Mouse (Mus musculus): ENCODE measurements around the gene Kcnh3. TPM values are rescaled to one million over a fixed set of nuclear protein-coding genes. Genes with fewer than 3 reads are reported as not detected.

The Kcnh3 gene
- polyA plus RNA-seq, 1 experiment from 2014 or later, result 0.44 TPM

- WGBS, result 84% methylated on average over 11 of the region's 11 CpGs
- ATAC-seq (ENCODE audit: insufficient read depth, low FRiP score, low TSS enrichment), result no peak
- DNase-seq (ENCODE audit: low spot score), result no peak
- no peak overlapping the region for H3K4me2 ChIP-seq (ENCODE audit: low read depth)
- no peak overlapping the region for H3K27ac ChIP-seq (ENCODE audit: low read depth, low read length)
- no peak overlapping the region for H3K4me3 ChIP-seq (ENCODE audit: low read depth, low read length)
- H3K4me1 ChIP-seq (ENCODE audit: control insufficient read depth, insufficient read depth, low read length), result no peaks in the 10 kb centered on the region
- H3K9me3 ChIP-seq (ENCODE audit: control insufficient read depth, low read length), result no peaks in the 10 kb centered on the region
- H3K36me3 ChIP-seq (ENCODE audit: control insufficient read depth, insufficient read depth, low read length), result peaks cover 5% of the 10 kb centered on the region
- H3K9ac ChIP-seq (ENCODE audit: low read length), result no peak overlapping the region
- peaks cover 3% of the 10 kb centered on the region; the same call in 1 of the 2 replicates for H3K27me3 ChIP-seq (ENCODE audit: control insufficient read depth, insufficient read depth, low read length)
Observed at GRCm38 (mm10) chr15:99215741-99216463, 8.8 kb upstream of the Kcnh3 start.

GRCm38 (mm10) chr15:99217630-99218029 lies 7.0 kb upstream of the Kcnh3 start:
- H3K4me2 ChIP-seq (ENCODE audit: low read depth), result no peak overlapping the region
- no peaks in the 10 kb centered on the region; the same call in 1 of the 2 replicates for H3K36me3 ChIP-seq (ENCODE audit: control insufficient read depth, insufficient read depth, low read length)
- 92% methylated on average over 4 of the region's 4 CpGs for WGBS
- no peak overlapping the region for H3K27ac ChIP-seq (ENCODE audit: low read depth, low read length)
- H3K4me3 ChIP-seq (ENCODE audit: low read depth, low read length), result no peak overlapping the region
- H3K4me1 ChIP-seq (ENCODE audit: control insufficient read depth, insufficient read depth, low read length), result no peaks in the 10 kb centered on the region; the same call in 1 of the 2 replicates
- H3K27me3 ChIP-seq (ENCODE audit: control insufficient read depth, insufficient read depth, low read length), result peaks cover 20% of the 10 kb centered on the region
- DNase-seq (ENCODE audit: low spot score) (no peak), ATAC-seq (ENCODE audit: insufficient read depth, low FRiP score, low TSS enrichment) (no peak)
- no peaks in the 10 kb centered on the region for H3K9me3 ChIP-seq (ENCODE audit: control insufficient read depth, low read length)
- H3K9ac ChIP-seq (ENCODE audit: low read length), result no peak overlapping the region

DNA sequence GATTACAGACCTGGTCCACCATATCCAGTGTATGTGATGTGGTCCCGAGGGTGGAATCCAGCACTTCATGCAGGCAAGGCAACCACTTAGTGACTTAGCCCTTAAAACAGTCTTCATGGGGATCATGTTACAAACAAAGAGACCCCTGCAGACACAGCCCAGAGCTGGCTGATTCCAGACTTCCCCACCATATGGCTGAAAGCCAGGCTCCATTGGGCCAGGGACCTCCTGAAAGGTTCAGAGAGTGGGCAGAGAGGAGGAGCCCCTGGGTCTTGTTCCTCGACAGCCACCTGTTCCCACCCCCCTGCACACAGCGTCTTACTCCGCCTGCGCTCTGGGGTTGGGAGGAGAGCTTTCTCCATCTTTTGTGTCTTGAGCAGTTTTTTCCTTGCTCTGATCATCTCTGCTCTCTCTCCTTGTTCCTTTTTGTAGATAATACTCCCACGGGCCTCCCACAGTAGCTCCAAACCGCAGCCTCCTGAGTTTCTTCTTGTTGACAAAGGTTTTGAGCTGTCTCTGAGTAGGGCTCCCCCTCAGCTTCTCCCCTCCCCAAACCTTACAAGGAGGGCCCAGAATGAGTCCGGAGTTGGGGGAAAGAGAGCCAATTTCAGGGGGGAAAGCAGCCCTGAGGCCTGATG lies 3.2 kb upstream of the Kcnh3 start:
- H3K27me3 ChIP-seq (ENCODE audit: control insufficient read depth, insufficient read depth, low read length), result peaks cover 58% of the 10 kb centered on the region
- no peak for ATAC-seq (ENCODE audit: insufficient read depth, low FRiP score, low TSS enrichment)

GRCm38 (mm10) chr15:99222794-99223584 lies 1.7 kb upstream of the Kcnh3 start:
- H3K4me1 ChIP-seq (ENCODE audit: control insufficient read depth, insufficient read depth, low read length), result peaks cover 11% of the 10 kb centered on the region
- H3K36me3 ChIP-seq (ENCODE audit: control insufficient read depth, insufficient read depth, low read length), result no peaks in the 10 kb centered on the region
- WGBS, result 7% methylated on average over 18 of the region's 18 CpGs
- H3K9me3 ChIP-seq (ENCODE audit: control insufficient read depth, low read length), result no peaks in the 10 kb centered on the region
- H3K4me3 ChIP-seq (ENCODE audit: low read depth, low read length), result peak overlapping the region; percentile 29
- no peak overlapping the region for H3K9ac ChIP-seq (ENCODE audit: low read length)
- H3K27ac ChIP-seq (ENCODE audit: low read depth, low read length), result no peak overlapping the region
- ATAC-seq (ENCODE audit: insufficient read depth, low FRiP score, low TSS enrichment) (no peak), DNase-seq (ENCODE audit: low spot score) (peak; percentile 19)
- H3K27me3 ChIP-seq (ENCODE audit: control insufficient read depth, insufficient read depth, low read length), result peaks cover 73% of the 10 kb centered on the region
- peak overlapping the region; percentile 43 for H3K4me2 ChIP-seq (ENCODE audit: low read depth)

More for the DNA sequence above, 3.2 kb upstream of the Kcnh3 start:
- H3K9me3 ChIP-seq (ENCODE audit: control insufficient read depth, low read length), result no peaks in the 10 kb centered on the region
- H3K9ac ChIP-seq (ENCODE audit: low read length), result no peak overlapping the region
- DNase-seq (ENCODE audit: low spot score), result peak; percentile 42
- H3K4me3 ChIP-seq (ENCODE audit: low read depth, low read length), result no peak overlapping the region
- peaks cover 11% of the 10 kb centered on the region for H3K4me1 ChIP-seq (ENCODE audit: control insufficient read depth, insufficient read depth, low read length)
- 10% methylated on average over 8 of the region's 8 CpGs for WGBS
- no peak overlapping the region for H3K27ac ChIP-seq (ENCODE audit: low read depth, low read length)
- no peaks in the 10 kb centered on the region for H3K36me3 ChIP-seq (ENCODE audit: control insufficient read depth, insufficient read depth, low read length)
- no peak overlapping the region for H3K4me2 ChIP-seq (ENCODE audit: low read depth)

DNA sequence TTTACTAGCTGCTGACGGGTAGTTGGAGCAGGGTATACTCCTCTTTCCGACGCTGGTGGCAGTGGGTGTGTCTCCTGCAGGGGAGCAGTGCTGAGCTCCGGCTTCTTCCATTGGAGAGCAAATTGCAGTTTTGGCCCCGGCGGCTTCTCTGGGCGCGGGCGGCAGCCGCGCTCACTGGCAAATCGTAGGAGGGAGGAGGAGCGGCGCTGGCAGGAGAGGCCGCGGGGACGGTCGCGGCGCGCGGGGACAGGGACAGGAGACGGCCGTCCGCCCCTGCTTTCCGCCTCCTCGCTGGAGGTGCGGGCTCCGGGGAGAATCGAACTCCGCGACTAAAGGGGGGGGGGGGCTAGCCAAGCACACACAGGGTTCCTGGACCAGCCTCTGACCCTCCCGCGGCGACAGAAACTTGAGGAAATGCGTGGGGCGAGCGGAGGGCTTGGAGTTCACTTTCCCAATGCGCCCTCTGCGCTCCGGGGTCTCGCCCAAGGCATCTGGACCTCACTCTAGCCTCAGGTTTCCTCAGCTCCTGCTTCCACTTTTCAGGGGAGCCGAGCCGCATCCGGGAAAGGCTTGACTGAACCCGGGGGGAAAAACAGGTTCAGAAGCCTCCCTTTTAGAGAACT lies 965 bp upstream of the Kcnh3 start:
- ATAC-seq (ENCODE audit: insufficient read depth, low FRiP score, low TSS enrichment), result no peak
- Histone ChIP-seq H3K36me3 (ENCODE audit: control insufficient read depth, insufficient read depth, low read length) (no peaks in the 10 kb centered on the region), H3K9ac (ENCODE audit: low read length) (no peak overlapping the region), H3K9me3 (ENCODE audit: control insufficient read depth, low read length) (no peaks in the 10 kb centered on the region), H3K4me2 (ENCODE audit: low read depth) (peak overlapping the region; percentile 43), H3K27me3 (ENCODE audit: control insufficient read depth, insufficient read depth, low read length) (peaks cover 80% of the 10 kb centered on the region), H3K4me1 (ENCODE audit: control insufficient read depth, insufficient read depth, low read length) (peaks cover 11% of the 10 kb centered on the region), H3K4me3 (ENCODE audit: low read depth, low read length) (peak overlapping the region; percentile 29), H3K27ac (ENCODE audit: low read depth, low read length) (no peak overlapping the region)
- under 1% methylated on average over 40 of the region's 46 CpGs for WGBS
- peak; percentile 53 for DNase-seq (ENCODE audit: low spot score)

DNA sequence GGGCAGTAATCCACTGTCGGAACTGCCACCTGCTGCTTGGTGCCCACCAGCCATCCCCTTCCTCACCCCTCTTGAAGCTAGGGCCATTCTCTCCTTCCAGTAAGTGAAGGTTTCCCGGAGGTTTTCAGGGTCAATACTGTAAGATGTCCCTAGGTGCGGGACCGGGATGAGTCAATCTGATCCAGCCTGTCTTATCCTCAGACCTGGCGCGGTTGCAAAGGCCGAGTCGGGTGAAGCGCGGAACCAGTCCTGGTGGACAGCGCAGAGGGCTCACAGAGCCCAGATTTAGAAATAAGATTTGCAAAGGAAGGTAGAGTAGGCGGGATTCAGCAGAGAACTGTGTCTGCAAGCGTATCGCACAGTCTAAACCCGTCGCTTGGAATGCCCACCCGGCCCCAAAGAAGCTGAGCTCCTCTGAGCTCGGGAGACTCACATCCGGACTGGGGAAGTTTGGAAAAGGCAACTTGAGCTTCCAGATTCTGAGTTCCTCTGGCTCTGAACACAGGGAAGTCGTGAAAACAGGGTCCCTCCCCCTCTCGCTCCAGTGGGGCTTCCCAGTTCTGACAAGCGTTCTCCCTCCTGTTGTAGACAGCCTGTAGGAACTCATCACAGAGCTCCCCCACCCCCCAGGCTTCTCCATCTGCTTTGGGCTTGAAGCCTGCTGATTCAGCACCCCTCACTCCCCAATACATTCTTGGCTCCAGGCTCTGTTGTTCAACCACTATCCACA lies 585 bp downstream of the Kcnh3 start:
- H3K9ac ChIP-seq (ENCODE audit: low read length), result no peak overlapping the region
- peaks cover 11% of the 10 kb centered on the region for H3K4me1 ChIP-seq (ENCODE audit: control insufficient read depth, insufficient read depth, low read length)
- H3K4me2 ChIP-seq (ENCODE audit: low read depth), result no peak overlapping the region; the same call in 1 of the 2 replicates
- DNase-seq (ENCODE audit: low spot score) (no peak), ATAC-seq (ENCODE audit: insufficient read depth, low FRiP score, low TSS enrichment) (no peak)
- no peak overlapping the region for H3K27ac ChIP-seq (ENCODE audit: low read depth, low read length)
- WGBS, result under 1% methylated on average over 22 of the region's 22 CpGs
- H3K36me3 ChIP-seq (ENCODE audit: control insufficient read depth, insufficient read depth, low read length), result no peaks in the 10 kb centered on the region
- H3K9me3 ChIP-seq (ENCODE audit: control insufficient read depth, low read length), result no peaks in the 10 kb centered on the region
- peak overlapping the region; percentile 29; the same call in 1 of the 2 replicates for H3K4me3 ChIP-seq (ENCODE audit: low read depth, low read length)
- peaks cover 85% of the 10 kb centered on the region for H3K27me3 ChIP-seq (ENCODE audit: control insufficient read depth, insufficient read depth, low read length)

GRCm38 (mm10) chr15:99226090-99226489 lies 1.4 kb downstream of the Kcnh3 start:
- Histone ChIP-seq H3K4me1 (ENCODE audit: control insufficient read depth, insufficient read depth, low read length) (peaks cover 11% of the 10 kb centered on the region), H3K36me3 (ENCODE audit: control insufficient read depth, insufficient read depth, low read length) (no peaks in the 10 kb centered on the region), H3K9ac (ENCODE audit: low read length) (no peak overlapping the region), H3K27me3 (ENCODE audit: control insufficient read depth, insufficient read depth, low read length) (peaks cover 88% of the 10 kb centered on the region), H3K4me3 (ENCODE audit: low read depth, low read length) (no peak overlapping the region), H3K9me3 (ENCODE audit: control insufficient read depth, low read length) (no peaks in the 10 kb centered on the region), H3K27ac (ENCODE audit: low read depth, low read length) (no peak overlapping the region), H3K4me2 (ENCODE audit: low read depth) (no peak overlapping the region)
- ATAC-seq (ENCODE audit: insufficient read depth, low FRiP score, low TSS enrichment), result no peak
- no peak for DNase-seq (ENCODE audit: low spot score)
- 15% methylated on average over 14 of the region's 14 CpGs for WGBS

- Histone ChIP-seq H3K4me1 (ENCODE audit: control insufficient read depth, insufficient read depth, low read length) (no peaks in the 10 kb centered on the region), H3K4me3 (ENCODE audit: low read depth, low read length) (no peak overlapping the region), H3K36me3 (ENCODE audit: control insufficient read depth, insufficient read depth, low read length) (no peaks in the 10 kb centered on the region), H3K27me3 (ENCODE audit: control insufficient read depth, insufficient read depth, low read length) (peaks cover 30% of the 10 kb centered on the region), H3K4me2 (ENCODE audit: low read depth) (no peak overlapping the region), H3K9ac (ENCODE audit: low read length) (no peak overlapping the region), H3K9me3 (ENCODE audit: control insufficient read depth, low read length) (no peaks in the 10 kb centered on the region), H3K27ac (ENCODE audit: low read depth, low read length) (no peak overlapping the region)
- ATAC-seq (ENCODE audit: insufficient read depth, low FRiP score, low TSS enrichment) (no peak), DNase-seq (ENCODE audit: low spot score) (no peak)
- WGBS, result 79% methylated on average over 10 of the region's 10 CpGs
Observed at GRCm38 (mm10) chr15:99231998-99232397, 7.3 kb downstream of the Kcnh3 start.
